Mouse (Mus musculus) liver, embryonic 14.5 days (tissue): ENCODE measurements around the gene Pfdn4. TPM values are rescaled to one million over a fixed set of nuclear protein-coding genes. Genes with fewer than 3 reads are reported as not detected.
A peak's percentile ranks its signal among the peaks of the same experiment; 100 is the strongest.

Experiments
- ATAC-seq: fragments of 200-750 bp; cut with Nextera tagmentation; 2 replicates; pipeline ENCODE4 v1.8.0; 2017; ENCODE audit warnings: moderate number of reproducible peaks, mild to moderate bottlenecking, moderate library complexity; ENCODE audit not compliant: insufficient read depth
- DNase-seq, 3 experiments: peaks; one replicate each; pipeline ENCODE4 v3.0.0-alpha.2; 2012 to 2013; ENCODE audit warnings: low read depth in 3 of 3, low spot score in 3 of 3
- H3K27ac ChIP-seq: fragments of 300-500 bp; sonication (generic); 2 replicates; pipeline ENCODE4 v1.5.1; 2014; ENCODE audit warnings: moderate library complexity, mild to moderate bottlenecking, control low read depth, inconsistent platforms
- H3K27me3 ChIP-seq: fragments of 300-500 bp; sonication (generic); 2 replicates; pipeline ENCODE4 v1.6.1; 2014; ENCODE audit warnings: mild to moderate bottlenecking, low read length, moderate library complexity; ENCODE audit not compliant: control insufficient read depth, insufficient read depth
- H3K36me3 ChIP-seq: fragments of 300-500 bp; sonication (generic); replicated peaks from 2 replicates; pipeline ENCODE4 v1.6.1; 2014; ENCODE audit warnings: low read depth; ENCODE audit not compliant: control insufficient read depth, insufficient read depth
- H3K4me1 ChIP-seq, 2 experiments: fragments of 200-500 bp in 1 of 2; fragments of 300-500 bp in 1 of 2; sonication (generic) in 1 of 2; replicated peaks; 2 replicates each; pipeline ENCODE4 v1.6.1; 2012 to 2014; ENCODE audit warnings: antibody characterized with exemption in 1 of 2, inconsistent platforms in 1 of 2, low read length in 1 of 2; ENCODE audit not compliant: control insufficient read depth in 2 of 2, insufficient read depth in 2 of 2
- H3K4me2 ChIP-seq: fragments of 300-500 bp; sonication (generic); 2 replicates; pipeline ENCODE4 v1.6.1; 2014; ENCODE audit warnings: low read depth, mild to moderate bottlenecking, control low read depth, moderate library complexity
- H3K4me3 ChIP-seq, 2 experiments: fragments of 200-500 bp in 1 of 2; fragments of 300-500 bp in 1 of 2; sonication (generic) in 1 of 2; 2 replicates each; pipeline ENCODE4 v1.5.1; 2012 to 2014; ENCODE audit warnings: low read depth in 2 of 2, low read length in 2 of 2, mild to moderate bottlenecking in 2 of 2, control low read depth in 1 of 2, inconsistent platforms in 1 of 2, moderate library complexity in 1 of 2; ENCODE audit not compliant: insufficient read depth in 1 of 2
- H3K9ac ChIP-seq: fragments of 300-500 bp; sonication (generic); replicated peaks from 2 replicates; pipeline ENCODE4 v1.6.1; 2014; ENCODE audit warnings: mild to moderate bottlenecking, control low read depth, moderate library complexity
- H3K9me3 ChIP-seq: fragments of 300-500 bp; sonication (generic); 2 replicates; pipeline ENCODE4 v1.6.1; 2016; ENCODE audit warnings: low read length, mixed read lengths; ENCODE audit not compliant: control insufficient read depth
- CTCF ChIP-seq: IDR thresholded peaks from 2 replicates; pipeline ENCODE4 v1.5.1; 2016; ENCODE audit warnings: antibody characterized with exemption, low read depth, control low read depth
- EP300 ChIP-seq: IDR thresholded peaks from 2 replicates; pipeline ENCODE4 v1.6.1; 2016; ENCODE audit warnings: antibody characterized with exemption, low read depth
- WGBS: fragments of 180-500 bp; shearing (Covaris S2); extraction: QIAGEN DNeasy Blood & Tissue Kit; methylation state at CpG from one replicate; pipeline ENCODE4 v1.1.7; 2014; ENCODE audit not compliant: insufficient replicate concordance; 5-methylcytosine and 5-hydroxymethylcytosine counted together
- polyA plus RNA-seq, 2 experiments: library from polyadenylated mRNA; depleted of rRNA in 1 of 2; stranded (reverse) in 1 of 2; unstranded in 1 of 2; fragments of >200 nt; fragmentation: Nextera tagmentation in 1 of 2; extraction: Ambion mirVana in 1 of 2; gene quantifications; 2 replicates each; pipeline versions ENCODE4 v1.2.1 to v1.2.3; 2012 to 2014

Pfdn4 gene
- polyA plus RNA-seq, 2 experiments, result 24.7 to 45.1 TPM

DNA sequence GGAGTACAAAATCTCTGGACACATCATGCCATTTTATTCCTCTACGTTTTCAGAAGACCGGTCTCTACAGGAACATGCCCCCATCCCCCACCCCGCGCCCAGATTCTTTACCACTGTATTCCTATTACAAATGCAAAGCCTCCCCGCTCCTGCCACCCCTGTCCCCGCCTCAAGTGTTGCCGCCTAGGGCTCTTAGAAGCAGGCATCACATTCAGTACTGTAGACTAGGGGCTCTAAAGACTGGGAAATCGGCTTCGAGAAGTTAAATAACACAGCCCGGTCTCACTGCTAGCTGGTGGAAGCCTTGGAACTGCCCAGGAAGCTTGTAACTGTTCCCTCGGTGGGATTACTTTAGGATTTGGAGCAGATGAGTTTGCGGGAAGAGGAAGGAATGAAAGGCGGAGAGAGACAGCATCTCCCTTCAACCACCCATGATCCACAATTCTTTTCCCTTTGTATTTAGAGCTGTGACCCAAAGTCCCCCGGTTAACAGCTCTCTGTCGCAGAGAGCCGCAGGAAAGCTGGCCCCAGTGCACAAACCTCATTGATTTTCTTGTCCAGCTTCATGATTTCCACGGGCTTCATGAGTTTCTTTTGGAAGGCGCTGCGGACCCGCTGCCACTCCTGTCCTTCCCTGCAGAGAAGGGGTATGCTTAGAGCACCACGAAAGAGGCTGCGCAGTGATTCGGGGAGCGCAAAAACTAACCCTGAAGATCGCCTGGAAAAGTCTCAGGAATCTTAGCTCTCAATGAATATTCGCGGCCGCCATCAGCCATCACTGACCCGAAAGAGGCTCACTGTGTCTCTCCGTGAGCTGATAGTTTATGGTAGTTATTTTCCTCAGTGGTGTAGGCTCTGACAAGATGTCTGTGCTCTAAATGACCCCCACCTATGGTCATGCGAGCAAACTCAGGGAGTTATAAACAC, 1.2 kb upstream of the Pfdn4 start:
- Histone ChIP-seq H3K4me3 (no peak overlapping the region), H3K9me3 (no peaks in the 10 kb centered on the region), H3K27me3 (peaks cover 41% of the 10 kb centered on the region), H3K9ac (no peak overlapping the region), H3K27ac (no peak overlapping the region), H3K36me3 (no peaks in the 10 kb centered on the region), H3K4me2 (no peak overlapping the region), H3K4me1 (no peaks in the 10 kb centered on the region)
- ATAC-seq (no peak), DNase-seq (no peak)
- TF ChIP-seq CTCF (no peak), EP300 (no peak)
- WGBS, result 4% methylated on average over 31 of the region's 31 CpGs

DNA sequence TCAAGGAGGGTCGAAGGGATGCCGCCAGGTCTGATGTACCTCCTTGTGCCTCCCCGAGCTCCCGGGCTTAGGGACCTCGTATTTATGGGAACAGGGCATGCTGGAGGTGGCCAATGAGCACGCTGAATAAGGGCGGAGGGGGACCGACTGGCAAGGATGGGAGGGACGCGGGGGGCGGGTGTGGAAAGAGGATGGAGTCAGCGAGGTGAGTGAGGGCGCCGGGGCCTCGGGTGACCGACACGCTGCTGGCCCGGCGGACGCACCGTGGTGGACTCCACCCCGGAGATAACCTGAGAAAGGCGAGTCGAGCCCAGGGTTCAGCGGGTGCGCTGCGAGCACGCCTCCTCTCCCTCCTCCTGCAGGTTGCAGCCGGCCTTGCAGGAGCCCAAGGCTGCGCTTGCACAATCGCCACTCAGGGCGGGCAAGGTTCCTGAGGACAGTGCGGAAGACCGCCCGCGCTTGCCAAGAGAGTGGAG, 901 bp downstream of the Pfdn4 start, which contains the start of gene Cyp24a1:
Gene Cyp24a1 (minus strand): TSS at position 55 of the 476 bp plus-strand sequence.
- Histone ChIP-seq H3K27me3 (peaks cover 41% of the 10 kb centered on the region), H3K36me3 (no peaks in the 10 kb centered on the region), H3K4me3 (no peak within 1 kb of the TSS), H3K27ac (no peak within 1 kb of the TSS), H3K9me3 (no peaks in the 10 kb centered on the region), H3K9ac (no peak within 1 kb of the TSS), H3K4me2 (peak within 1 kb of the TSS; percentile 32; the same call in 1 of the 2 replicates), H3K4me1 (no peaks in the 10 kb centered on the region)
- ATAC-seq, result 0 out of 2 replicates have a peak, but pooled peaks have one; percentile 8
- WGBS, result 1% methylated on average over 35 of the region's 36 CpGs
- TF ChIP-seq CTCF, result peak; percentile 33
- no peak for TF ChIP-seq EP300
- no peak for DNase-seq

- peaks cover 41% of the 10 kb centered on the region for H3K27me3 ChIP-seq
These were observed 1.8 kb downstream of the Pfdn4 start for GRCm38 (mm10) chr2:170498011-170498410.

GRCm38 (mm10) chr2:170503343-170503742, 7.1 kb downstream of the Pfdn4 start:
- Histone ChIP-seq H3K27me3 (0 out of 2 replicates have a peak, but pooled peaks cover 3% of the 10 kb centered on the region), H3K36me3 (no peaks in the 10 kb centered on the region), H3K4me1 (no peaks in the 10 kb centered on the region), H3K27ac (no peak overlapping the region), H3K4me2 (no peak overlapping the region), H3K4me3 (no peak overlapping the region), H3K9ac (no peak overlapping the region), H3K9me3 (no peaks in the 10 kb centered on the region)
- no peak for TF ChIP-seq EP300
- TF ChIP-seq CTCF, result no peak
- 20% methylated on average over 8 of the region's 8 CpGs for WGBS
- DNase-seq (no peak), ATAC-seq (no peak)

More at GRCm38 (mm10) chr2:170498011-170498410, 1.8 kb downstream of the Pfdn4 start:
- H3K9ac ChIP-seq, result no peak overlapping the region
- no peak overlapping the region for H3K4me2 ChIP-seq
- no peak for TF ChIP-seq CTCF
- TF ChIP-seq EP300, result no peak
- 16% methylated on average over 8 of the region's 8 CpGs for WGBS
- no peaks in the 10 kb centered on the region for H3K9me3 ChIP-seq
- no peaks in the 10 kb centered on the region for H3K4me1 ChIP-seq
- no peak overlapping the region for H3K4me3 ChIP-seq
- H3K36me3 ChIP-seq, result no peaks in the 10 kb centered on the region
- ATAC-seq, result no peak
- no peak for DNase-seq
- no peak overlapping the region for H3K27ac ChIP-seq

DNA sequence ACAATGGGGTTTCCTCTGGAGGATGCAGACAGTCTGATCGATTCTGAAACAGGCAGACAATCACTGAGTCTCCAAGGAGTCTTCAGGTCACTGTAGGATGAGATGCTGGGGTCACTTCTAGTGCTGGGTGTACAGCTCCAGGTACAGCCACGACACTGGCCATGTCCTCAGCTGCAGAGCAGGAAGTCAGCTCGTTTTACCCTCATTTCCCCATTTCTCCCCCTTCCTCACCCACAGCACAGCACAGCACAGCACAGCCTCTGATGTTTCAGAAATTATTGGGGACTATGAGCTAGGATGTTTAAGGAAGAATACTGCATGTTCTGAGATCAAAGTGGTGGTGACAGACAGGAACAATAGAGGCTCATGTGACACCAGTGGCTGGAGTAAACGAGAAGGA, 7.8 kb downstream of the Pfdn4 start:
- Histone ChIP-seq H3K9me3 (no peaks in the 10 kb centered on the region), H3K4me3 (no peak overlapping the region), H3K27ac (no peak overlapping the region), H3K36me3 (no peaks in the 10 kb centered on the region), H3K27me3 (no peaks in the 10 kb centered on the region), H3K4me1 (no peaks in the 10 kb centered on the region), H3K4me2 (no peak overlapping the region), H3K9ac (no peak overlapping the region)
- DNase-seq (no peak), ATAC-seq (no peak)
- 11% methylated on average over 4 of the region's 4 CpGs for WGBS
- TF ChIP-seq CTCF (no peak), EP300 (no peak)
